Mouse (Mus musculus): ENCODE measurements around the gene Clip3.

Gene Clip3

DNA sequence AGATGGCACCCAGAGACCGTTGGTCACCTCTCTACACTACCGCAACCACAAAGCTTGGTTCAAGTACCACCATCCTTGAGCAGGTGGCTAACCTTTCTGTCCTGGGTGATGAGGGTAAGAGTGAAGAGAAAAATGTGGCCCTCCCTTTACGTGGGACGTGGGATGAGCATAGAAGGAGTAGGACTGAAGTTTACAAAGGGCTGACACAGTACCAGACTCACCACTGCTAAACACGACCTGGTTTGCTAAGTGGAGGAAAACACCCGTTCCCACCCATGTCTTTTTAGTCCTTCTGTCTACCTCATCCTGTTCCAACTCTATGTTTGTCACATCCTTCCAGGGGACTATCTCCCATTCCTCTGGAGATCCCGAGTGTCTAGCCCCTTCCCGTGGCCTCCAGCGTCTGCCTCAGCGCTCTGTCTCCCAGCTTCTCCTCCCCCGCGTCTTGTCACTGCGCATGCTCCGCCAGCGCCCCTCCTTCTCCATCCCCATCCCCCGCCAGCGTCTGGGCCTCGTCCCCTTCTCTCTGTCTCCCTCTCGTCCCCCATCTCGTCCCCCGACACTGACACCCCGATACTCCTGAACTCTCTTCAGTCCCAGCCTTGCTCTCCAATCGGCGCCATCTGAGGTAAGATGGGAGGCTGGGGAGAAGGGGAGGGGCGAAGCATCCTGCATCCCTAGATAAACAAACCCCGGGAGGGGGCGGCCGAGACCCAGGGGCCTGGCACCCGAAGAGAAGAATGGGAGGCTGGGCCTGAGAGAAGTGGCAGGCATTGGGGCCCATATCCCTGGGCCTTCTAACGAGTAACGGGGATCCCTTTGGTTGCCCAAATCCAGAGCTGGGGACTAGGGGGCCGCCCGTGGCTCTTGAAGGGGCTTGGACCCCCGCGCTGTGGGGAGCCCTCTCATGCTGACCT, at the start of gene Clip3:
Clip3 (plus strand) TSS at position 514 of the 917 bp plus-strand sequence.
- peak; percentile 75 for DNase-seq (ENCODE audit: low spot score)

DNA sequence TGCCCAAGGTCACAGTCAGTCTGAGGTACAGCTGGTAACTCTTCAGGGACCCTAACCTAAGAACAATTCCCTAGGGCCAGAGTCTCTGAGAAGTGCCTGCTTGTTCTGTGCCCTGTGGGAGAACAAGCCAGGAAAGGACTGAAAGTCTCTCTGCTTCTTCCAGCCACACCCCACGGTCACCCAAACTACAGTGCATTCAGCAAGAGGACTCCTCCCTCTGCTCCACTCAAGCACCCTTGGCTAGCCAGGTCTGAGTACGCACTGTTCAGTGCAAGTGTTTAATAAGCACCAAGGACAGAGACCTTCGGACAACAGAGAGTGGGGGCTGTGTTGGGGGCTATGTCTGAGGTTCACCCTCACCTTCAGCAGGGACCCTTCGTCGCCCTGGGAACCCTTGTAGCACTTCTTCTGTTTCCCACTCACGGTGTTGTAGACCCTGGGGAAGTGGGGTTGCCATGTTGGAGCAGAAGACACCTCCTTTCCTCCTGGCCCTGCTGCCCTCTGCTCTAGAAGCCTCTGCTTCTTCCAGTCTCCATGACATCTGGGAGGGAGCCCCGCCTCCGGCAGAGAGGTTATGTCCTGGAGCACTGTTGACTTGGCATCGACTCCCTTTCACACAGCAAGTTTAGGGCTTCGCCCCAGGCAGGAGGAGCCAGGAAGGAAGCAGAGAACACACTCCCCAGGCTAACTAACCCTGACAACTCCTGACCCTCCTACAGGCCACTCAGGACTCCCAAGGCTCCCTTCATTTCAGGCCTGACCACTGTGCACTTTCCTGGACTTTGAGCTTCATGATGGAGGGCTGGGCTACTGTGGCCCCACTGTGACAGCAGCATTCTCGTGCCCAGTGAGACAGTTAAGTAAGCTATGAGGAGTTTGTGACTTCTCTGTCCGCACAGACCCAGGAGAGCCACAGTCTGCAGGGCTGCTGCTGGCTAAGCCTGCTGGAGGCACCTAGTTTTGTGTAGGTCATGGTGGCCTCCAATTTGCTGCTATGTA, 39.3 kb upstream of the Clip3 start:
- DNase-seq (ENCODE audit: low spot score): no peak

DNA sequence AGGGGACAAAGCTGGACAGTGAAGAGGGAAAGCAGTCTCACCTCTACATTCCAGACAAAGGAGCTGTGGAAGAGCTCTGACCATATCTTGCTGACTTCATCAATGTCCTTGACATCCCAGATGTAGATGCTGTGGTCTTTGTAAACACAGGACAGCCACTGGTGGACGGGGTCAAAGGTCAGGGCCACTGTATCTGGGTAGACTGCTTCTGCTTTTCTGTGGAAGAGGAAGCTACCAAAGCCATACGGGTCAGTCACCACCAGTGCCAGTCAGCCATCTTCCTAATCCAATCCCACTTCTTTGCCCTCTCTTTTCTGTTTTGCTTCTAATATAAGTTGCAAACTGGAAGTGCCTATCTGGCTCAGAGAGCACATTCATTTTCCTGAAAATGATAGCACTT, 26.5 kb upstream of the Clip3 start:
- DNase-seq (ENCODE audit: low spot score): no peak

DNA sequence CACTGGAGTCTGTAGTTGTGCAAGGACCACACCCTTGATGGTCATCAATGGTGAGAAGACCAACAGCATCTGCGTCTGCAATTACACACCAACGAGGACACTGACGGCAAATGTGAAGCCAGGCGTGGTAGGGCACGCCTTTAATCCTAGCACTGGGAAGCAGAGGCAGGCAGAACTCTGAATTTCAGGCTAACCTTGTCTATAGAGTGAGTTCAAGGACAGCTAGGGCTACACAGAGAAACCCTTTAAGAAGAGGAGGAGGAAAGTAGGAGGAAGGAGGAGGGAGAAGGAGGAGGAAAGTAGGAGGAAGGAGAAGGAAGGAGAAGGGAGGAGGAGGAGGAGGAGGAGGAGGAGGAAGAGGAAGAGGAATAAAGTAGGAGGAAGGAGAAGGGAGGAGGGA, 26.0 kb upstream of the Clip3 start:
- no peak for DNase-seq (ENCODE audit: low spot score)

DNA sequence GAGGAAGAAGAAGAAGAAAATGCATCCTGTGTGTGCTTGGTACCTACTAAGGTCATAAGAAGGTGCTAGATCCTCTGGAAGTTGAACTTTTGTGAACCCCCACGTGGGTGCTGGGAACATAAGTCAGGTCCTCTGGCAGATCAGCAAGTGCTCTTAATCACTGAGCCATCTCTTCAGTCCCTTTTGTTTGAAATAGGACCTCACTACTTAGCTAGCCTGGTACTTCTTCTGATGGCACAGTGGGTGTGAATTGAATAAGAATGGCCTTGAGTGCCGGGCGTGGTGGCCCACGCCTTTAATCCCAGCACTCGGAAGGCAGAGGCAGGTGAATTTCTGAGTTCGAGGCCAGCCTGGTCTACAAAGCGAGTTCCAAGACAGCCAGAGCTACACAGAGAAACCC, 25.6 kb upstream of the Clip3 start:
- no peak for DNase-seq (ENCODE audit: low spot score)

DNA sequence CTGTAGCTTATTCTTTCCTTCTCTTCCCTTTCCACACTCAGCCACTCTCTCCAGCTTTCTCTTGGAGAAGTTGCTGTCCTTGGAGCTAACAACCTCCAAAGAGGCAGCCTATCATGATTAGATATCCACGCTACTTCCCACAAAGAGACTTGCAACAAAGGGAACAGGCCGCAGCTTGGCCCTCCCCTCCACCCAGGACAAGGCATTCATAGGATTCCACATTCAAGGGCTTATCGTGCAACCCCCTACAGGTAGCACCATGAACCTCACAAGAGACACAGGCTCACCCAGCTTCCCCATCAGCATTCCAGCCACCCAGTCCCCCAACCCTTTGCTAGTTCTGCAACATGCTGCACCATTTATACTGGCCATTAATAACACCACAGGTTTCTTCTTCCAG, 24.7 kb upstream of the Clip3 start:
- no peak for DNase-seq (ENCODE audit: low spot score)

DNA sequence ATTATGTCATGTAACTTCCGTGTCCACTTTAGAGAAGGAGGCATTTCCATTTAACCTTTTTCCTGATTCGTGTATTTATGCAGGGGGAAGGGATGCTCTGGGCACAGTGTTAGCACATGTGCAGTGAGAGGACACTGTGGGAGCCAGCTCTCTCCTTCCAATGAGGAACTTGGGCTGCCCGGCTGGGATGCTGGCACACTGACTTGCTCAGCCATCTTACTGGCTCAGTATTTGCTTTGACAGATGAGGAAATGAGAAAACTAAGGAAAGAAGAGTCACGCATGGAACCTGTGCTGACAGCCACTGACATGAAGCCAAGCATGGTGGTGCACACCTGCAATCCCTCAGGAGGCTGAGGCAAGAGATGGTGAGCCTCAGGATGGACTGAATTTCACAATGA, 21.9 kb upstream of the Clip3 start:
- DNase-seq (ENCODE audit: low spot score): no peak

DNA sequence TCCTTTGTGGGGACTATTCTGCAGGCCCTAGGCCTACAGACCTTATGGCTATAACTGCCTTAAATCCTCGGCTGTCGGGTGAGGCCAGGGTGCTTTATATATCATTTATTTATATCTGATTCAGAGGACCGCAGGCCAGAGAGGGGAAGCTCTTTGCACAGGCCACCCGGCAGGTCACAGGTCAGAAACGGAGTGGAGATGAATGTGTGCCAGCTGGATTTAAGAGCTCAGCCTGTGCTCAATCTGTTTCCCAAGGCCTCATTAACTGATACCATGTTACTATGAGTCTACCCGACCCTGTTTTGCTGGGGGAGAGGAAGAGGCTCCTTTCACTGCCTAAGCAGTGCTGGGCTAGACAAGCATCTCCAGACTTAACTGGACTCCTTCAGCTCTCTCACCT, 17.1 kb upstream of the Clip3 start:
- no peak for DNase-seq (ENCODE audit: low spot score)

DNA sequence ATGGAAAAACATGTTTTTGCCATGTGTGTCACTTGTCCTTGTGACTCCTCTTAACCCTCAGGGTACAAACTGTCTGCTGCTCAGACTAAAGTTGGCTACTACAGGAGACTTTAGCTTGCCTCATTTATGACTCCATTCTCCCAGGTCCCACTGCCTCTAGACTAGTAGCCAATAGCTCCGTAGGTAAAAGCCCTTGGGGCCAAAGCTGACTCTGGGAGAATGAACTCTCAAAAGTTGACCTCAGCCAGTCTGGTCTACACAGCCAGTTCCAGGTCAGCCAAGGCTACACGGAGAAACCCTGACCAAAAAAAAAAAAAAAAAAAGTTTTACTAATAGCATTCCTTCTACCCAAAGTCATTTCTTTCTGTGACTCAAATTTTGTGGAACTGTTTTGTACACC, 12.6 kb upstream of the Clip3 start:
- DNase-seq (ENCODE audit: low spot score): no peak

DNA sequence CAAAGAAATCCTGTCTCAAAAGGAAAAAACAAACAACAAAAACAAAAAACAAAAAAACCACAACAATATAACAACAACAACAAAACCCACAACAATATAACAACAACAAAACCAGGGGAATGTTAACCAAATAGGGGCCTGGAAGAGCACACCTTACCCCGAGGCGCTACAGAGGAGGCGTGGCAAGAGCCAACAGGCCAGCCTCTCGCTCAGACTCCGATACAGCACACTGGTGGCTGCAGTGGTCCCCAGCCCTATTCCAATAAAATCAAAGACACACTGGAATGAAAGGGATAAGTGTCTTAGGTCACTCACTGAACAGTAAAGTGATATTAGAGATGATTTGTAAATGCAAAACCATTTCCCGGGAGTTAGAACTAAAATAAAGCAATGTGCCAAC, 12.0 kb upstream of the Clip3 start:
- DNase-seq (ENCODE audit: low spot score): no peak

DNA sequence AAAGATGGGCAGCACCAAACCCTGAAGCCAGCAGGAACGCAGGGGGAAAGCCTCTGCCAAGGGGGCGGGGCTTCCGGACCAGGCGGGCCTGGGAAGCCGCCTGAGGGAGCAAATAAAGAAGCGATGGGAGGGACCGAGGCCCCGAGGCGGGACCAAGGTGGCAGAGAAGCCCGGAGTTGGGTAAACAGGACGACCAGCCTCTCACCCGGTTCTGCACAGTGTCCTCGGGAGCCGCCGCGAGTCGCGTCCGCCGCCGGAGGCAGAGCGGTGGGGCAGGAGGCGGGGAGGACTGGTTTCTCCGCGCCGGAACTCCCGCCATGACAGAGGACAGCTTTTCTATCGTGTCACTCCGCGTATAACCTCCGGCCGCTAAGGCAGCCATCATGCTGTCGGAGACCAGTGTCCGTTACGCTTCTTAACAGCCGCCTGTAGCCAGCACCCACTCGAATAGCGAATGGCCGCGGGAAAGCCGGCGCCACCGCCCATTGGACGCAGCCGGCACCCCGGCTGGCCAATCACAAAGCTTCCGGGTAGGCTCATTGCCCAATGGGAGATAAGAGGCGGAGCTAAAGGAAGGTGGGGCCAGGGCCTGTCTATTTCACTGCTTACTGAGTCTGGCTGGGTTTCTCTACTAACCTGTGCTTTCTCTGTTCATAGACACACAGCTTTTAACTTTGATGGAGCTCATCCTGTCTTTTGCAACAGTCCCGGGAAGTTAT, 11.4 kb upstream of the Clip3 start, which contains the start of the genes Thap8 and Wdr62:
Thap8 (plus strand) TSS at position 144 of the 719 bp plus-strand sequence.
Wdr62 (minus strand) TSS at position 469 of the 719 bp plus-strand sequence.
- DNase-seq (ENCODE audit: low spot score): peak; percentile 94

DNA sequence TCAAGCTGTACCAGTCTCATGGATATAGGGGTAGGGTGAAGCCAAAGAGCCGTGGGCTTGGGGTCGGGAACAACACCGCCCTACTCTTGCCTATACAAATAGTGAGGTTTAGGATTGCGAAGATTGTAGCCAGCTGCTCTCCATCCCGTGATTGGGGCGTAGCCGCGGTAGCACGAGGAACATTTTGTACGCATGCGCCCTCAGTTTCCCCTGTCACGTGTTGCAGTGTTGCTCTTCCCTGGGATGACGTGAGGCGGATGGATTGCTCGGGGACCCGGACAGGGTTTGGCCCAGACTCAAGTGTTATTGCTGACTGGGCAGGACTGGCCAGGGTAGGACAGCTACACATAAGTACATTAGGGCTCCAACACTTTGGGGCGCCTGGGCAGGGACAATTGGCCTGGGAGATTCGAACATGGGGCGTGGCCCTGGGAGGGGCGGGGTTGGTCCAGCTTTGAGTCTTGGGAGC, 10.8 kb upstream of the Clip3 start:
- DNase-seq (ENCODE audit: low spot score): peak; percentile 94

DNA sequence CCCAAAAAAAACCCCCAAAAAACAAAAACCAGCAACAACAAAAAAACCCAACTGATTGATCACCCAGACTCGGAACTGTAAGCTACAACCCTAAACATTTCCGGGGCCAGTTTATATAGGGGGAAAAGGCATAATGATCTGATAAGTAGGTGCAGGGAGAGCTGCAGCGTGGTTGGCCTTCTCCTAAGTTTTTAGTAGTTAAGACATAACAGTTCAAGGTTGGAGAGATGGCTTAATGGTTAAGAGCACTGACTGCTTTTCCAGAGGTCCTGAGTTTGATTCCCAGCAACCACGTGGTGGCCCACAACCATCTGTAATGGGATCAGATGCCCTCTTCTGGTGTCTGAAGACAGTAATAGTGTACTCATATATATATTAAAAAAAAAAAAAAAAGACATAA, 10.0 kb upstream of the Clip3 start:
- no peak for DNase-seq (ENCODE audit: low spot score)

DNA sequence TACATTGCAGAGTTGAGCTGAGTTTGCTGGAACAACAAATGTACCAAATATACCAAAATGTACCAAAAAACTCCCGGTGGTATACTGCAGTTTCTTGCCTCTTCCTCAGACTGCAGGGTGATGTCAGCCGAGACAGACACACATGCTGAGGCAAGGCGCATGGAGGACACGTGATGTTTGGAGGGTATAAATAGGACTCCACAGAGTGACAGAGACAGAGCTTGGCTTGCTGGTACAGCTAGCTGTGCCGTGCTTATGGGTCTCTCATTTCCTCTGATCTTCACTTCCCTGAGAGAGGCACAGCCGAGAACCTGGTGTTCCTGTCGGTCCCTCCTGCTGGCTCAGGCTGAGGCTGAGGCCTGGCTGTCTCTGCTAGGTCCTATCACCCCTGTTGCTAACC, 8.8 kb upstream of the Clip3 start:
- DNase-seq (ENCODE audit: low spot score): no peak

DNA sequence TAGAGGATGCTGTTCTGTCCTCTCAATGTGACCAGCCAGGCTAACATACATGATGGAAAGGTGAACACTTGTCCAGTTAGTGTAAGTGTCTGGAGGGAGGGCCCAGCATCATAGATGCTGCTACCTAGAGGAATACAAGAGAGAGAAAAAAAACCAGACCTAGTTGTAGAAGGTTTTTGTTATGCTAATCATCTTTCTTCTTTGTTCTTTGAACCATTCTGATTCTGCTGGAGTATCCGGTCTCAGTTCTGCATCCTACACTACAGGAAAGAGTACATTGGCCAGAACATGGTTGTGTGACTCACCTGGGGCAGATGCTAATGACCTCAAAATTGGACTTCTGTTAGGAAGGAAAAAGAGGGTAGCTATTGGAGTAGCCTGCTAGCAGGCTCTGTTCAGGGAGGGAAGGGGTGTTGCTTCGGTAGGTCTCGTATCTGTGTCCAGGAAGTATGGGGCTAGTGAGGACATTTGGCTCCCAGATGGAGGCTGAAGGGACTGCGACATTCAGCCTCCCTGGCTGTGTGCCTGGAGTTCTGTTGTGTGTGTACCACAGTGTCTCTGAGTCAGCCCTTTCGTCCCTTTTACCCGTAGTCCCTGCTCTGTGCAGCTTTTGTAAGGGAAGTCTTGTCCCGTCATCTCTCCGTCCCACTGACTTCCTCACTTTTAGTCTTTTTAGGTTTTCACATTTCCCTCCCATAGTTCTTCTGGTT, 4.7 kb upstream of the Clip3 start:
- no peak for DNase-seq (ENCODE audit: low spot score)

DNA sequence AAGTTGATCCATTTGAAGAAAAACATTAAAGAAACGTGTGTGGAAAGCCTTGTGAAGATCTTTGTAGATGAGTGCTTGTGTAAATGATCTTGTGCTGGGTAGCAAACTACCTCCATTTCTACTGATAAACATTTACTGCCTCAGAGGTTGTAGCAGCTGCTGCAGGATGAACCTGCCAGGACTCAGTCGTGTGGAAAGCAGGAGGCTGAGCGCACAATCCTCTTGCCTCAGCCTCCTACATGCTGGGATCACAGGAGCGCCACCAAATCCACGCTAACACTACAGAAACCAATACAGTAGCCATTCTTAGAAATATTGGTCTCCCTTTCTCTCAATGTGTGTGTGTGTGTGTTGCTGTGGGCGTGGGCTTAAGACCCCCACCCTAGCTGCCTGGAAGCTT, 3.5 kb upstream of the Clip3 start:
- no peak for DNase-seq (ENCODE audit: low spot score)

DNA sequence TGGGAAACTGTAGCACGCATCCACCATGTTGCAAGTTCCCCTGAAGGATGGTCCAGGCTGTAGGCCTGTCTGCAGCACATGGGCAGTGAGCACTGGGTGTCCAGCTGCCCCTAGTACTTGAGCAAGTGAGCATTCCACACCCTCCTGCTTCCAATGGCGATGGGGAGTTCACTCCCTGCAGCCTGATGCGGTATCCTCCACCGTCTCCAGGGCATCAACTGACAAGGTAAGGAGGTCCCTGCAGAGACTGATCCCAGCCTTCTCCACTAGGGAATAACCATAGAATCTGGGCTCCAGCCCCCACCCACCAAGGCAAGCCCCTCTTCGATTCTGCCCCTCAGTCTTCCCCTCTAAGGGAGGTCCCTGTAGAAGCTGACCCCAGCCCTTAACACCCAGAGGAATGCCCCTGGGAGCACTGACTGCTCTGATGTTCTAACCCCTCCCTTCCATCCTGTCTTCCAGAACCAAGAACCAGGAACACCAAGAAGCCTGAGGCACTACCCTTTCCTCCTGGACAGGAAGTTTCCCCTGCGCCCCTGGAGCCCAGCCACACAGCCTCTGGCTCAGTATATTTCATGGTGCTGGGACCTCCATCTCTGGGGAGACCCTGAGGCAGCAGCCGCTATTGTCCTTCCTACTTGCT, 2.3 kb upstream of the Clip3 start:
- DNase-seq (ENCODE audit: low spot score): no peak

DNA sequence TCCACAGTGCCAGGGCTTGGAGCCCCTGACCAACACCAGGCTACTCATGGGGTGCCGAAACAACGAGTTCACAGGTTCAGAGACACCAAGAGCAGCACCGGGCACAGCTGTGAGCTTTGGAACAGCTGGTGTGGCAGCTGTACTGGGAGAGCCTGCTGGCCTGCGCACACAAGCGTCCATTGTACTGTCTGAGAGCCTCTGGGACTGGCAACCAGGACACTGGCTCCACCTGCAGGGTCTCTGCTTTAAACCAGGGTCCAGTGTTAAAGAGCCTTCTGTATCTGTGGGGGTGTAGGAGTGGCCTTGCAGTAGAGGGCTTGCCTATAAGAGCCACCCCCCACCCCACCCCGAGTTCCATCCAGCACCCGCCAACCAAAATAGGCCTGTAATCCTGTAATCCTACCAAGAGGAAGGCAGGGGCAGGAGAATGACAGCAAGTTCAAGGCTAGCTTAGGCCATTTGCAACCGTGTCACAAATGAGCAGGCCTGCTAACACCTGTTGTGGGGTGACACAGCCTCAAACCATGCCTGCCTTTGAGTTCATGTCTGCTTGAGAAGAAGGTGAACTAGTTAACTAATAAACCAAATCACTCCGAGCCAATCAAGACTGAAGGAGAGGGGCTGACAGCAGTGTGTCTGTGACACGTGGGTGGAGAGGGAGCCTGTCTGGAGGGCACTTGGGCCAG, 1.7 kb upstream of the Clip3 start:
- DNase-seq (ENCODE audit: low spot score): no peak

DNA sequence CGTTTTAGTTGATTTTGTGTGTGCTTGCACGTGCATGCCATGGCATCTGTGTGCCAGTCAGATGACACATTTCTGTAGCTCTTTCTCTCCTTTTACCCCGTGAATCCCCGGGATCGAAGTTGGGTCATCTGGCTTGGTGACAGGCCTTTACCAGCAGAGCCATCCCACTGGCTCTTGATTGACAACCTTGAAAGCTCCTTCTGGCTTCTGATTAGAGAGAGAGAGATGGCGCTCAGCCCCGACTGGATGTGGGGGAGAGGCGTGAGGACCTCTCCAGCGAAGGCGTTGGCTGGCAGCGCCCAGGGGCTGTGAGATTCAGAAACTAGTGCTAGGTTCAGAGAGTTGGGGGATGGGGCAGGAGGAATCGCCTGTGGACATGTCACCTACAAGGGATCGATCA, 2.3 kb downstream of the Clip3 start:
- DNase-seq (ENCODE audit: low spot score): no peak

DNA sequence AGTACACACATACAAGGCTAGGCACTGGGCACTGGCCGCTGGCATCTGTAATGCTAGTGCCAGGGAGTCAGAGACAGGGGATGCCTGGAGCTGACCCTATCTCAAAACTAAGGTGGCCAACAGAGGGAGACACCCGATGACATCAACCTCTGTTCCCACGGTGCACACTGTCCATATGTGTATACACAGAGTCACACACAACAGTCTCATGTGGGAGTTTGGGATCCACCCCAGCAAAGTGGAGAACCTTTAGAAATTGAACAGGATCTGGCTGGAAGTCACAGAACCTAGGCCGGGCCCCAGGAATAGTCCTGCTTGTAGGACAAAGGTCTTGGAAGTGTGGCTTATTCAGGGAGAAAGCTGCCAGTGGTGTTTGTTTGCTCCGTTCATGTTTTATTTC, 2.8 kb downstream of the Clip3 start:
- DNase-seq (ENCODE audit: low spot score): no peak

Measured in MN1 (cell line).